Mouse (Mus musculus) hindlimb bud, embryonic 11.5 days (tissue): ENCODE data around the gene Wasl.

ENCODE experiments used
- DNase-seq: peaks from one replicate; pipeline ENCODE4 v3.0.0-alpha.2; 2012; ENCODE audit warnings: low read depth, low spot score; ENCODE audit errors: extremely low spot score

The Wasl gene

DNA sequence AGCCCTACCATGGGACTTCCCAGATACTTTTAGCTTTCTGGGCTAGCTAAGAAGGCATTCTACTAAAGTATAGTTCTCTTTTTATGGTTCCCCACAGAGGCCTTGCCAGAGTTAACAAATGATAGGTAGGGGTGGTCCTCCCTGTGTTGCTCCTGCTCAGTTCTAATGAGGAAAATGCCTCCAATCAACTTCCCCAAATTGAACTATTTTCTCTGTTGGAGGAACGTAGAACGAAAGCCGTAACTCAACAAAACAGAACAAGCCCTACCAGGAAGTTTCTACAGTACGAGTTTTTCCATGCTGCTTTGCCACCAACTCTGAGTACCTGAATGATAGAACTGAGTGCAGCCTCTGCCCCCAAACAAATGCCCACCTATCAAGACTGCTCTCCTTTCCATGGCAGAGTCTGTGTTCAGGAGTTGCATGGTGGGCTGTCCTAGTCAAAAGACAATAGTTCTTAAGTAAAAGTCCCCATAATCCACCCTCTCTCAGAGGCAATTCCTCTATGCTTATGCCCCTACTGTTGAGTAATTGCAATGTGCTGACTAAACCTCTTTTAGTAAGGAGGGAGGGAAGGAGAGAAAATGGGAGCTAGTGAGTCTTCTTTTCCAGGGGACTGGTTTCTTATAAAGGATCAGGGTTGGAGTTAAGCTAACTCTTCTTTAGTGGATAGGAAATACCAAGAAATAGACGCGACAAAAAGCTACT is 19.3 kb downstream of the Wasl start:
- DNase-seq: no peak

DNA sequence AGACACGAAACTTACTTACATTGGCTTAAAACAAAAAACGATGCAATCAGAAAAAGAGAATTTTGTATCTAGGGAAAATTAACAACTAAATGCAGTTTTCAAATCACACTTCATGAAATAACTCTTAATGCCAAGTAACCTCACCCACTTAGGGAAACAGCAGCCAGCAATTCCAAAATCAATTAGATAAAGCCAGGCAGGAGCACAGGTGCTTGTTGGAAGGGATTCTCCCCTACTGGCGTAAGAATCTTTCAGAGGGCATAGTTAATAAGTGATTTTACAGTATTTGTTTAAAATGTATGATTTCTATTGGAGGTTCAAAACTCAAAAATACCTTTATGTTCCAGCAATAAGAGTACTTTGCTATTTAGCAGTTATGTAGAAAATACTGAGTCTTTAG is 21.8 kb downstream of the Wasl start:
- DNase-seq: no peak

DNA sequence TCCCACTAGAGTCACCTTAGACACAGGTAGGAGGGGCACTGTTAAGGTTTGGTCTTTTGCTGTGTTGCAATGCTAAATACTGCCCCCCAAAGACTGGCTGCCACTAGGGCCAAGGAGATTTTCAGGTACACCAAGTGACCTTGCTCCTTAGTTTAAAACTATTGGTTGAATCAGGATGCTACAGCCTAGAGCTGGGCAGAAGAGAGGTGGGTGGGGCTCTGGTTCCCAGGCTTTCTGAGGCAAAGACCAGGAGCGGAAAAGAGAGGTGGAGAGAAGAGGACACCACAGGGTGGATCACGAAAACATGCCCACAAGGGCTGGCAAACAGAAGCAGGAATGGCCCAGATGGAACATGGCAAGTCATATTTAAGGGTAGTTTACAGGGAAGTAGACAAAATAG is 22.6 kb downstream of the Wasl start:
- no peak for DNase-seq

- DNase-seq: no peak
These were observed 23.5 kb downstream of the Wasl start for GRCm38 (mm10) chr6:24641286-24641685.

- DNase-seq: no peak
These were observed 29.0 kb downstream of the Wasl start for GRCm38 (mm10) chr6:24635814-24636213.

GRCm38 (mm10) chr6:24634065-24634464 is 30.7 kb downstream of the Wasl start:
- DNase-seq: no peak

GRCm38 (mm10) chr6:24632061-24632460 is 32.7 kb downstream of the Wasl start:
- no peak for DNase-seq

GRCm38 (mm10) chr6:24628499-24628898 is 36.3 kb downstream of the Wasl start:
- DNase-seq: no peak

DNA sequence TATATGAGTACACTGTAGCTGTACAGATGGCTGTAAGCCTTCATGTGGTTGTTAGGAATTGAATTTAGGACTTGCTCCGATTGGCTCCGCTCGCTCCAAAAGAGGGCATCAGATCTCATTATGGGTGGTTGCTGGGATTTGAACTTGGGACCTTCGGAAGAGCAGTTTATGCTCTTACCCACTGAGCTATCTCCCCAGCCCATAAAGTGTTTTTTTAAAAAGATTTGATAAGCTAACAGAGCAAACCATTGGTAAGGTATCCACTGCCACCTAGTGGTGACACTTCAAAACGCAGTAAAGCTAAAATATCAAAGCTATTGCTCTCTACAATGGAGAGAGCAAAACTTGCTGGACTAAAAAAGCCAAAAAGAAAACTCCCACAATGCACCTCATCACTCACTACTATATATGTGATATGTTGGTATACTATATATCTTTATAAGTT is 37.2 kb downstream of the Wasl start:
- DNase-seq: peak; percentile 70

GRCm38 (mm10) chr6:24622098-24622497 is 42.7 kb downstream of the Wasl start:
- DNase-seq: no peak

DNA sequence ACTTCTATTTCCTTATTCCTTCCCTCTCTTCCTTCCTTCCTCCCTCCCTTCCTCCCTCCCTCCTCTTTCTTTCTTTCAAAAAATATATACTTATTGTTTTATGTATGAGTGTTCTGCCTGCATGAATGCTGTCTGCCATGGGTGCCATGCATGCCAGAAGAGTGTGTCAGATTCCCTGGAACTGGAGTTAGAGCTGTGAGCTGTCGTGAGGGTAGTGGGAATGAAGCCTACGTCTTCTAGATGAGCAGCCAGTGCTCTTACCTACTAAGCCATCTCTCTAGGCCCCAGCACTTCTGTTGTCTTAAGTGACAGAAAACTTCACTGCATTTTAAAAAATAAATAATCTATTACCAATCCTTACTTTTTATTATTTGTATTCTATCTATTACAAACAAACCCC is 43.9 kb downstream of the Wasl start:
- DNase-seq: no peak

DNA sequence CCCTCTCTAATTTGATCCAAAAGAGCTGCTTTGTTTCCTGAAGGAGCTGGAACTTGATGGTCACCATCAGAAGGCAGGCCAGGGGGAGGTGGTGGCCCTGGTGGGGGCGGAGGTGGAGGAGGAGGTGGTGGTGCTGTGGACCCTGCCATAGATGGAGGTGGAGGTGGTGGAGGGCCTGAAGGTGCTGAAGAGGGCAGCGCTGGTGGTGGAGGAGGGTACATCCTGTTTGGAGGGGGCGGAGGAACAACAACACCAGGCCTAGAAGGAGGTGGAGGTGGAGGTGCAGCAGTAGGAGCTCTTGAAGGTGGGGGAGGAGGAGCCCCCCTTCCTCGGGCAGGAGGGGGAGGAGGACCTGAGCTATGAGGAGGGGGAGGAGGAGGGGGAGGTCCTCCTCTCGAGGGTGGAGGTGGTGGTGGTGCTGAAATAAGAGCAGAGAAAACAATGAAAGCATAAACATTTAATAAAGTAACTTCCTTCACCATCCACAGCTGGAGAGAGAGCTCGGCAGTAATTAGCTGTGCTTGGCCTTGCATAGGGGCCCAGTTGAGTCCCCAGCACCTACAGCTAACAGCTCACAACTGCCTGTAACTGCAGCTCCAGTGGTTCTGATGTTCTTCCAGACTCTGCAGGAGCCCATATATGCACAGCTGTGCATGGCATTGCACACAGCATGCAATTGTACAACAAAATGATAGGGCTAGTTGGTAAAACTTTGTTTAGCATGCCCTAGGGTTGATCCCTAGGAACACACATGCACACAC is 45.3 kb downstream of the Wasl start:
- no peak for DNase-seq

DNA sequence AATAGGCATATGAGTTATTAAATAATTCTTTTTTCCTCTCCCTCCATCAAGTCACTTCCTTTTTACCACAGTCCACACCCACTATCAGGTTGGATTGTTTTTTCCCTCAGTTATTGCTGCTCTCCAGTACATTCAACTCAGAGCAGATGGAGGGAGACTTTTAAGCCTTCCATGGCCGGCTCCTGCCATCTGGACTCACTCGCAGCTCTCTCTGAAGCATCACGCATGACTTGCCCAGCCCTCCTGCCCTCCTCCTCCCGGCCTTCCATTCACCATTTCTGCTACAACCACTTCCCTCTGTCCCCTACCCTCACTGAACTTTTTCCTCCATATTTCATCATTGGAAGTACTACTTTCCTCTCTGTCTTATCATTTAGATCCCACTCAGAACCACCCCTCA is 48.1 kb downstream of the Wasl start:
- DNase-seq: no peak

GRCm38 (mm10) chr6:24613918-24614317 is 50.9 kb downstream of the Wasl start:
- DNase-seq: no peak

- no peak for DNase-seq
These were observed 51.5 kb downstream of the Wasl start for GRCm38 (mm10) chr6:24613346-24613745.

DNA sequence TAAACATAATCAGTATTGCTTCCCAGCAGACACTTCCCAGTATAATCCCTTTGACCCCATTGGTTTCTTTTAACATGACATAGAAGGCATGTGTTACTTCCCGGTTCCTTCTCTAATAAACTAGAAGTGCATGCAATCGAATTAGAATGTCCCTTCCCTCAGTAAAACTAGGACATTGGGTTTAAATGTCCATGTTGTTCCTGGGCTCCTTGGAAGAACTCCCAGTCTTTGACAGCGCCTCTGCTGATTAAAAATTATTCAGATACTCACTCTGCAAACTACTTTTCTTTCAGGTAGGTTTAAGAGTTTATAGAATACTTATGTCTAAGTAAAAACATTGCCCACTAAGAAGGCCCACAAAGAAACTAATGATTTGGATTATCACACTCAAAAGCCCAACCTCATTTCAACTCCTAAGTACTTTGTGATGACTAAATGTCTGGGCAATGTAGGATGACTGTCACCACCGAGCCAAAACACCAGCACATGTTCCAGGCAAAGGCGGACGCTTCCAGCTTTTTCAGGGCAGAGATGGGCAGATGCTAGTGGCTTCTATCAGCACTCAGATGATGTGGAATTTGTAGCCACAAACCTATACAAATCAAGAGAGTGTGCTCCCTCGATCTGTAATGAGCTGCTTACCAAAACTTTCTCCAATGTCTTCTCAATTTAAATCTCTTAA is 52.6 kb downstream of the Wasl start:
- no peak for DNase-seq

- no peak for DNase-seq
These were observed 54.5 kb downstream of the Wasl start for GRCm38 (mm10) chr6:24610358-24610757.

DNA sequence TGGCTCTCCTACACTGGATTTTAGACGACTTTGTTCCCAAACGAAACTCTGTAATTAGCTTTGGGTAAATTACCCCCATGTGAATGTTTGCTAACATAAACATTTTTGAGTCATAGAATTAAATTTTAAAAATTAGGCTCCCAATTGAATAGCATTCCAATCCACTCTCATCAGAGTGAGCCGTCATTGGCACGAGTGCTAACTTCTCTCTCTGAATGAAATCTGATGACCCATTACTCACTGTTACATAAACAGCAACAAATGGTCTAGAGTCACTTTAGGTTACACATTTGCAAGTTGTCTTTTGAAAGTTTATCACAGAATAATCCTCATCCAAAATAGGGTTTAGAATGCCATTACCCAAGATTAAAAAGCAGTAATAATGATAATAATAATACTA is 55.3 kb downstream of the Wasl start:
- no peak for DNase-seq

DNA sequence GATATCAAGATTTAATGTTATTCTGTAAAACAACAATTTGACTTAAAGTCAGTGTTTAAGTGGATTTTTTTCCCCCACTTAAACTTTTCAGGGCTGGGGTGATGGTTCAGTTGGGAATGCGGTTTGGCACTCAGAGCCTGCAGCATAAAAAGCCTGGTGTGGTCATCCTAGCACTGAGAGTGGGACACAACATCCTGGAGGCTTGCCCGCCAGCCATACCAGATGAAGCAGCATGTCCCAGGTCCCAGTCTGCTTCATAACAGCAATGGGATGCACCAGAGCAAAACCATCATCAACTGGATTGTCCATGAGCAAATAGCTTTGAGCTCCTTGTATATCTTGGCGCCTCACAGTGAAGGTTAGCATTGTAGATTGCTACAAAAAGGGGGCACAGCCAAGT is 56.1 kb downstream of the Wasl start:
- no peak for DNase-seq

GRCm38 (mm10) chr6:24608129-24608528 is 56.7 kb downstream of the Wasl start:
- no peak for DNase-seq

DNA sequence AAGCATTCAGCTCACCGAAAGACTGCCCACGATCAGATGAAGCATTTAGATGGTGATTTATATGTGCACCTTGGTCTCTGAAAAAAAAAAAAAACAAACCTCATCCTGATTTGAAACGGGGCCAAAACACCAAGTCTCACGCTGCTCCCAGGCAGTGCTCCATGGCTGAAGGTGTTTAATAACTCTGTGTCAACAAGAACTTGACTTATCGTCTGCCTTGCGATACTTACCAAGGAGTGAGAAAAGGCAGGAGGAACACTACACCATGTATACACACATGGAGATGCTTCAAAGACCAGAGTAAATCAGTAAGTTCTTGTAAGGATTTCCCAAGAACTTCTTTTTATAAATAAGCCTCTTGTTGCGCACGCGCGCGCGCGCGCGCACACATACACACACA is 57.3 kb downstream of the Wasl start:
- no peak for DNase-seq

GRCm38 (mm10) chr6:24606512-24606911 is 58.3 kb downstream of the Wasl start:
- DNase-seq: no peak
